Mouse (Mus musculus) neural tube, embryonic 15.5 days (tissue): ENCODE data around the gene Mlana. TPM values are rescaled to one million over a fixed set of nuclear protein-coding genes. Genes with fewer than 3 reads are reported as not detected.

Experiments
- ATAC-seq: fragments of 200-750 bp; cut with Nextera tagmentation; 2 replicates; pipeline ENCODE4 v1.8.0; 2017; ENCODE audit warnings: mild to moderate bottlenecking, moderate TSS enrichment, moderate library complexity; ENCODE audit not compliant: low FRiP score
- H3K27ac ChIP-seq: fragments of 300-500 bp; sonication (generic); replicated peaks from 2 replicates; pipeline ENCODE4 v1.5.1; 2015; ENCODE audit warnings: mild to moderate bottlenecking, inconsistent platforms
- H3K27me3 ChIP-seq: fragments of 300-500 bp; sonication (generic); replicated peaks from 2 replicates; pipeline ENCODE4 v1.6.1; 2015; ENCODE audit warnings: inconsistent platforms
- H3K36me3 ChIP-seq: fragments of 300-500 bp; sonication (generic); 2 replicates; pipeline ENCODE4 v1.6.1; 2015; ENCODE audit warnings: inconsistent platforms
- H3K4me1 ChIP-seq: fragments of 300-500 bp; sonication (generic); 2 replicates; pipeline ENCODE4 v1.6.1; 2015; ENCODE audit warnings: inconsistent platforms
- H3K4me2 ChIP-seq: fragments of 300-500 bp; sonication (generic); 2 replicates; pipeline ENCODE4 v1.6.1; 2015; ENCODE audit warnings: inconsistent platforms, mild to moderate bottlenecking, moderate library complexity
- H3K4me3 ChIP-seq: fragments of 300-500 bp; sonication (generic); replicated peaks from 2 replicates; pipeline ENCODE4 v1.5.1; 2015; ENCODE audit warnings: mild to moderate bottlenecking, inconsistent platforms
- H3K9ac ChIP-seq: fragments of 300-500 bp; sonication (generic); replicated peaks from 2 replicates; pipeline ENCODE4 v1.6.1; 2015; ENCODE audit warnings: mild to moderate bottlenecking, inconsistent platforms
- H3K9me3 ChIP-seq: fragments of 300-500 bp; sonication (generic); replicated peaks from 2 replicates; pipeline ENCODE4 v1.6.1; 2016; ENCODE audit warnings: inconsistent platforms
- WGBS: fragments of 180-500 bp; shearing (Covaris S2); methylation state at CpG from one replicate; pipeline ENCODE4 v1.1.7; 2015; ENCODE audit warnings: mixed read lengths; 5-methylcytosine and 5-hydroxymethylcytosine counted together
- polyA plus RNA-seq: library from polyadenylated mRNA; unstranded; fragments of >200 nt; fragmentation: Nextera tagmentation; extraction: Ambion mirVana; gene quantifications from 2 replicates; pipeline ENCODE4 v1.2.1, GENCODE M21; 2015

The Mlana gene
- polyA plus RNA-seq, 1 experiment from 2014 or later, result not detected

DNA sequence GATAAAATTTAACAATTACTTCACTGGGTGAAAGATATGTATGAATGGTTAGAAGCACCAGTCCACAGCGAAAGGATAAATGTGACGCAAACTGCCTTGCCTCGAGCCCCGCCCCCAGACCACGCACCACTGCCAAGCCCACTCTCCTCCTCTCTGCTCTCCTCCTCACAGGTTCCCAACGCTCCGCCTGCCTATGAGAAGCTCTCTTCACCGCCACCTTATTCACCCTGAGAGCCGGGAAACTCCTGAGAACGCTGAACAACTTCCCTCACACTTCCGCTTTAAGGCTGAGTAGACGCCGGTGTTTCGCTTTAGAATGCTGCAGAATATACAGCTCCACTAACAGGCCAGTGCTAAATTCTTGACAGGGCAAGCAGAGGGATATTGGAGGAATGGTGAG is 10.4 kb downstream of the Mlana start:
- Histone ChIP-seq H3K4me3 (no peak overlapping the region), H3K9ac (no peak overlapping the region), H3K4me1 (no peaks in the 10 kb centered on the region), H3K27me3 (no peaks in the 10 kb centered on the region), H3K4me2 (peak overlapping the region; percentile 25), H3K36me3 (no peaks in the 10 kb centered on the region), H3K9me3 (no peaks in the 10 kb centered on the region), H3K27ac (no peak overlapping the region)
- 69% methylated on average over 14 of the region's 14 CpGs for WGBS
- ATAC-seq, result no peak

DNA sequence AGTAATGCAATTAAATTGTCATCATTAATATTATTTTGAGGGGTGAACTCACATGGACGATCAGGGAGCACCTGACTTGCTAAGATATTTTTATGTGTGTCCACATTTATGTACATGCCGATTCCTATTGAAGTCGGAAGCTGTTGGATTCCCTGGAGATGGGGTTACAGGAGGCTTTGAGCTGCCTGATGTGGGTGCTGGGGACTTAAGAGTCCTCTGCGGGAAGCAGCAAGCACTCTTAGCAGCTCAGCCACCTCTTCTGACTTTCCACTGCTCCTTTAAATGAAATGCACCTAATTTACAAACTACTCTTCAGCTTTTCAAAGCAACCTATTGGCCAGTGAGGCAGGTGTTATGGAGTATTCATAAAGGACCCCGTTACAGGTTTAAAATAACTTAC is 10.8 kb downstream of the Mlana start:
- H3K36me3 ChIP-seq, result no peaks in the 10 kb centered on the region
- H3K27me3 ChIP-seq, result no peaks in the 10 kb centered on the region
- no peaks in the 10 kb centered on the region for H3K4me1 ChIP-seq
- H3K4me2 ChIP-seq, result 0 out of 2 replicates have a peak overlapping the region, but pooled peaks have one; percentile 25
- WGBS, result 68% methylated on average over 5 of the region's 5 CpGs
- no peaks in the 10 kb centered on the region for H3K9me3 ChIP-seq
- H3K27ac ChIP-seq, result no peak overlapping the region
- ATAC-seq, result no peak
- no peak overlapping the region for H3K9ac ChIP-seq
- no peak overlapping the region for H3K4me3 ChIP-seq

DNA sequence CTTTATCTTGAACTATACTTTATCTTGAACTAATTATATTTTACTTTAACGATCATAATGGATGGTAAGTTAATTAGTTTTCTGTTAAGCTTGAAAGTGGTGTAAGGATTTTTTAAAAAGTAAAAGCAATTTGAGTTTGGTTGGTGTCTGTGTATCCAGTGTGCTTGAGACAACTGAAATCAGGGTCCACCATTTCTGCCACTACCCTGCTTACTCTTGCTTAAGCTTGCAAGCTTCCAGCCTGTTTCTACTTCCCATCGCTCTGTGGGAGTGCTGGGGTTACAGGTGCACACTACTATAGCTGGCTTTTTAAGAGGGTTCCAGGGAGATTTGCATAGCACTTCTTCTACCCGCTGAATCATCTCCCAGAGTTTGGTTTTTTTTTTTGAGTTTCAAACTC is 11.8 kb downstream of the Mlana start:
- no peak for ATAC-seq
- Histone ChIP-seq H3K27ac (no peak overlapping the region), H3K4me3 (no peak overlapping the region), H3K9ac (no peak overlapping the region), H3K4me1 (no peaks in the 10 kb centered on the region), H3K27me3 (no peaks in the 10 kb centered on the region), H3K9me3 (no peaks in the 10 kb centered on the region), H3K4me2 (no peak overlapping the region), H3K36me3 (no peaks in the 10 kb centered on the region)
- 82% methylated on average over 3 of the region's 3 CpGs for WGBS

DNA sequence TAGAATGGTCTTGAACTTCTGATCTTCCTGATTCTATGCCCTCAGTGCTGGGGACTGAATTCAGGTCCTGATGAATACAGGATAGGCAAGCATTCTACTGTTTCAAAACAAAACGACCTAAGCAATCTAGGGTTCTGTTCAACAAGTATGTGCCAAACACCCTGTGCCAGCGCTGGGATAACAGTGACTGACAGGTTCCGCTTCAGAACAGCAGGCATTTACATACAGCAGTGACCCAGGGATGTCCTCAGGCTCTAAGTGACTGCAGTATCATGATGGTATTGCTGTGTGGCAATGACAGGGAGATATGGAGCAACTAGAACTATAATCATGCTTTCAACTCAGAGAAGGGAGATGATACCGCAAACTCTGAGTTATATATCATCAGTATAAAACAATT is 15.8 kb downstream of the Mlana start:
- ATAC-seq, result no peak
- Histone ChIP-seq H3K4me2 (no peak overlapping the region), H3K36me3 (peaks cover 25% of the 10 kb centered on the region), H3K4me1 (no peaks in the 10 kb centered on the region), H3K9me3 (no peaks in the 10 kb centered on the region), H3K27me3 (no peaks in the 10 kb centered on the region), H3K9ac (no peak overlapping the region), H3K27ac (no peak overlapping the region), H3K4me3 (no peak overlapping the region)
- WGBS, result 91% methylated on average over 4 of the region's 4 CpGs

DNA sequence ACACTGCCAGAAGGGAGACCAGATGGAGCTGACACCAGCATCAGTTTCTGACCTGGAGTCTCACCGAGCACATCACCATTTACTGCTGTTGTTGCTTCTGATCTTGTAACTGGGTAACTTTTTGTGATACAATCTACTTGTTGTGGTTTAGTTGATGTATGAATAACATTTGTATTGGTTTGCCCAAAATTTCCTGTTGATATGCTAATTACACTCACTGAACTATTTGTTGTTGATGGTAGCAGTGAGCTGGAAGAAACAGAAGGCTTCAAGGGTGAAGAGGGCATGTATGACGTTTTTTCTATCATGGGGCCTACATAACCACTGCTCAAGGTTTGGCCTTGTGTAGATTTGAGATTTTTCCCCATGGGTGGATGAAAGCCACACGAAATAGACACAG is 20.2 kb downstream of the Mlana start:
- WGBS, result 95% methylated on average over 3 of the region's 3 CpGs
- Histone ChIP-seq H3K36me3 (peaks cover 34% of the 10 kb centered on the region), H3K27ac (no peak overlapping the region), H3K27me3 (no peaks in the 10 kb centered on the region), H3K4me1 (no peaks in the 10 kb centered on the region), H3K4me2 (no peak overlapping the region), H3K9ac (no peak overlapping the region), H3K9me3 (no peaks in the 10 kb centered on the region), H3K4me3 (no peak overlapping the region)
- no peak for ATAC-seq

DNA sequence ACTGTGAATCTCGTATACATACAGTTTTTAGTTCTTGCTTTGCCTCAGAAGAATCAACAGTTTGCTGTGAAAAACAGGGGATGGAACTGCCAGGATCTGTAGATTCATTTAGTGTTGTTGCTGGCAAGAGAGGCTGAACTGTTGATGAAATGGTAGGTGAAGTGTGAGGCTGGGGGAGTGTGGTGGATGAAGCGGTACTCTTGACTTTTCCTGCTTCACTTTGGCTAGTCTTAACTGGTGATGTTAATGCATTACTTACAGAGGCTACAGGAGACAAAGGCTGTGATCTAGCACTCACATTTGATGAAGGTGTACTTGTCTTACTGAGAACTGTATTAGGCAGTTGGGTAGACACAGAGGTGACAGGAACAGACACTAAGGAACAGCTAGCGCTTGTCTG is 20.9 kb downstream of the Mlana start:
- no peaks in the 10 kb centered on the region for H3K27me3 ChIP-seq
- no peaks in the 10 kb centered on the region for H3K4me1 ChIP-seq
- no peak overlapping the region for H3K4me3 ChIP-seq
- H3K27ac ChIP-seq, result no peak overlapping the region
- no peak for ATAC-seq
- H3K4me2 ChIP-seq, result no peak overlapping the region
- H3K36me3 ChIP-seq, result peaks cover 34% of the 10 kb centered on the region
- no peak overlapping the region for H3K9ac ChIP-seq
- no peaks in the 10 kb centered on the region for H3K9me3 ChIP-seq
- WGBS, result 99% methylated on average over 3 of the region's 3 CpGs

DNA sequence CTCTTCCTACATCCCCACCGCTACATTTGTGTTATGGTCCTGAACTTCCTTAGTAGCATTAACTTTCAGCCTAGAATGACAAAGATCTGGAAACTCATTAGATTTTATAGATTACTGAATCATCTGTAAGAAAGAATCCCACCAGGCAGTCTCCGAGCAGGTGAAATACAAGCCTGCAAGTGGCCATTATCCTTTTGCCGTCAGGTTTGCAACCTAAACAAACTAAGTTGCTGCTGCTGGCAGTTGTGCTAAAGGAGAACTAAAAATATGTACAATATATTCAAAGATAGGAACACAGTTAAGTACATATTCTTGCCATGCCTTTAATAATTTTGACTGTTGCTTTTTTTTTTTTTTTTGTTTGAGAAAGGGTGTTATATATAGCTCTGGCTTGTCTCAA is 37.8 kb downstream of the Mlana start:
- no peak for ATAC-seq
- Histone ChIP-seq H3K4me1 (no peaks in the 10 kb centered on the region), H3K4me3 (no peak overlapping the region), H3K27me3 (no peaks in the 10 kb centered on the region), H3K9me3 (no peaks in the 10 kb centered on the region), H3K36me3 (no peaks in the 10 kb centered on the region), H3K27ac (no peak overlapping the region), H3K4me2 (no peak overlapping the region), H3K9ac (no peak overlapping the region)
- 76% methylated on average over 3 of the region's 3 CpGs for WGBS

DNA sequence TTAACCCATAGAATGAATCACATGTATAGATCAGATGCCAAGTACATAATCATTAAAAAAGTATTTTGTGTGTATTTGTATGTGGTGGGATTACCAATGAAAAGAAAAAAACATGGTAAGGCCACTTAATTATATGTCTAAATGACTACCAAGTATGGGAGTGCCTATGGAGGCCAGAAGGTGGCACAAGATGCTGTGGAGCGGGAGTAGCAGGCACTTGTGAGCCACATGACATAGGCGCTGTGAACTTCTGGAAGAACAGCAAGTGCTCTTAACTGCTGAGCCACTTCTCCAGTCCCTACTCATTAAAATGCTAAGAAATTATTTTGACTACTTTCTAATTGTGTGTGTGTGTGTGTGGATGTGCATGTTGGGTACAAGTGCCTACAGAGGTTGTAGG is 42.0 kb downstream of the Mlana start:
- 97% methylated on average over 2 of the region's 2 CpGs for WGBS
- H3K27me3 ChIP-seq, result no peaks in the 10 kb centered on the region
- no peaks in the 10 kb centered on the region for H3K4me1 ChIP-seq
- no peak overlapping the region for H3K27ac ChIP-seq
- no peak overlapping the region for H3K4me3 ChIP-seq
- no peak overlapping the region for H3K9ac ChIP-seq
- H3K9me3 ChIP-seq, result no peaks in the 10 kb centered on the region
- H3K36me3 ChIP-seq, result no peaks in the 10 kb centered on the region
- H3K4me2 ChIP-seq, result no peak overlapping the region
- ATAC-seq, result no peak

DNA sequence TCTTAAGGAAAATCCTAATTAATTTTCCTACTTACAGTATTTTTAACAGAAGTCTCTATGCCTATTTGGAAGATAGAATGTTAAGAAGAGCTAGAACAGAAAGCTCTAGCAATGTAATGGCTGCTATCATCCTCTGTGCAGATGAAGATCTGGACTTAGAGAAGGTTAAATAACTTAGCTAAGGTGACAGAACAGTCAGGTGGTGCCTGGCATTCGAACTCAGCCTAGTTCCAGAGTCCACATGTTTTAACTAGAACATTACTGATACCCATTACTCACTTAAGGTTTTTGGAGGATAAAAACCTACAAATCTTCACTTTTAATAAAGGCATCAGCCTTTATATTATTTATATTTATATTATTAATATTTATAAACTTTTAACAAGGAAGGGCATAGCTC is 43.0 kb downstream of the Mlana start:
- H3K9ac ChIP-seq, result no peak overlapping the region
- ATAC-seq, result no peak
- no peak overlapping the region for H3K4me2 ChIP-seq
- no peaks in the 10 kb centered on the region for H3K36me3 ChIP-seq
- H3K9me3 ChIP-seq, result no peaks in the 10 kb centered on the region
- 87% methylated on average over 1 of the region's 1 CpGs for WGBS
- no peak overlapping the region for H3K27ac ChIP-seq
- H3K4me3 ChIP-seq, result no peak overlapping the region
- H3K4me1 ChIP-seq, result no peaks in the 10 kb centered on the region
- no peaks in the 10 kb centered on the region for H3K27me3 ChIP-seq

DNA sequence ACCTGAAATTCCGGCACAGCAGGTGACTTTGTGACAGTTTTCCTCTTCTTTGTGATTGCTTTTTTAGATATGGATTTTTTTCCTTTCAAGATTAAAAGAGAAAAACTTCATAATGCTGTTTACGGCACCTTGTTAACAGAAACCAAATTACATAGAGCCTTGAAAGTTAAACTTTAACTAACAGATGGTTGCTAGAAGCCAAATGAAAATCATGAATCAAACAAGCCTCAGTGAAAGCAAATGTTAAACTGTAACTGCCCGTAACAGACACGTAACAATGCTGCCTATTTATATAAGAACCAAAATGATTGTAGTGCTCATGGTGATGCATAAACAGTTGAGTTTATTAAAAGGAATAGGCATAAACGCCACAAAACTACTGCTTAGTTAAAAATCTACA is 45.9 kb downstream of the Mlana start:
- Histone ChIP-seq H3K4me1 (no peaks in the 10 kb centered on the region), H3K4me3 (no peak overlapping the region), H3K9me3 (no peaks in the 10 kb centered on the region), H3K27me3 (no peaks in the 10 kb centered on the region), H3K9ac (no peak overlapping the region), H3K27ac (no peak overlapping the region), H3K36me3 (no peaks in the 10 kb centered on the region), H3K4me2 (no peak overlapping the region)
- 82% methylated on average over 5 of the region's 5 CpGs for WGBS
- no peak for ATAC-seq

DNA sequence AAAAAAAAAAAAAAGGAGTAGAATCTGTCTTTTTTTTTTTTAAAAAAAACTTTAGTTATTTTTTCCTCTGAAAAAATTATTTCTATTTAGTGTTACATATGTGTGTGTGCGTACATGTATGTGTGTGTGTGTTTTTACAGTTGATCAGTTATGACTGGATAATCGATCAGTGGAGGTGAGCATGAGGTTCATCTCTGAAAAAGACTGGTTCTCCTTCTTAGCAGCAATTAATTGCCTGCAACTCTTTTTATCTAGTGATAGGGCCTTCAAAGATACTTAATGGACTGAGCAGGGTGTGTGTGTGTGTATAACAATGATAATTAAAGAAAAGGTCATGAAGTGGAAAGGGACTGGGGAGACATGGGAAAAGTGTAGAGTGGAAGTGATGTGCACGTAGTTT is 53.4 kb downstream of the Mlana start:
- H3K27ac ChIP-seq, result no peak overlapping the region
- H3K4me2 ChIP-seq, result no peak overlapping the region
- H3K9ac ChIP-seq, result no peak overlapping the region
- no peak for ATAC-seq
- H3K36me3 ChIP-seq, result no peaks in the 10 kb centered on the region
- no peak overlapping the region for H3K4me3 ChIP-seq
- 90% methylated on average over 3 of the region's 3 CpGs for WGBS
- no peaks in the 10 kb centered on the region for H3K27me3 ChIP-seq
- H3K4me1 ChIP-seq, result no peaks in the 10 kb centered on the region
- H3K9me3 ChIP-seq, result no peaks in the 10 kb centered on the region

DNA sequence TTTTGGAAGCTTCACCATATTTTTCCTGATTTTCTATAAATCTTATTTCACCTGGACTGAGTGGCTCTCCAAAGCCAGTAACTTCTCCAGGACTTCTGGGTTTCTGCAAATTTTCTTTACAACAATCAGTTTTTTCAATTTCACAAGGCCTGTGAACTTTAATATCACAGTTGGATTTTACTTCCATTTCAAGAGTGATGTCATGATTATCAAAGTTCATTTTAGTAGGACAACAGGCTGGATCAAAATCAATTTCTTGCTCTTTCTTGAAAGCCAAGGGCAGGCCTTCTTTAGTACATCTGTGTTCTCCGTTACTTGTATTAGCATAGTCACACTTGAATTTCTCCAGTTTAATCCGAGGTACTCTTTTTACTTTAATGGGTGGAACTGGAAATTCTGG is 56.3 kb downstream of the Mlana start:
- Histone ChIP-seq H3K4me1 (no peaks in the 10 kb centered on the region), H3K4me2 (no peak overlapping the region), H3K36me3 (no peaks in the 10 kb centered on the region), H3K27me3 (no peaks in the 10 kb centered on the region), H3K9me3 (no peaks in the 10 kb centered on the region), H3K4me3 (no peak overlapping the region), H3K27ac (no peak overlapping the region), H3K9ac (no peak overlapping the region)
- ATAC-seq, result no peak
- WGBS, result 82% methylated on average over 2 of the region's 2 CpGs
